Mouse (Mus musculus) intestine, embryonic 16.5 days (tissue): Measurements from ENCODE around the gene Med23. TPM values are rescaled to one million over a fixed set of nuclear protein-coding genes. Genes with fewer than 3 reads are reported as not detected.

ENCODE experiments used
- ATAC-seq: fragments of 200-750 bp; cut with Nextera tagmentation; 2 replicates; pipeline ENCODE4 v1.8.0; 2017; ENCODE audit warnings: moderate TSS enrichment, moderate library complexity
- H3K27ac ChIP-seq: fragments of 300-500 bp; sonication (generic); 2 replicates; pipeline ENCODE4 v1.5.1; 2014; ENCODE audit warnings: mild to moderate bottlenecking, low read length
- H3K27me3 ChIP-seq: fragments of 300-500 bp; sonication (generic); replicated peaks from 2 replicates; pipeline ENCODE4 v1.6.1; 2014; ENCODE audit warnings: low read length, control low read depth, mixed read lengths; ENCODE audit not compliant: control insufficient read depth, insufficient read depth
- H3K36me3 ChIP-seq: fragments of 300-500 bp; sonication (generic); 2 replicates; pipeline ENCODE4 v1.6.1; 2014; ENCODE audit warnings: low read length, control low read depth; ENCODE audit not compliant: control insufficient read depth, insufficient read depth
- H3K4me1 ChIP-seq: fragments of 300-500 bp; sonication (generic); 2 replicates; pipeline ENCODE4 v1.6.1; 2014; ENCODE audit warnings: low read length, control low read depth, mixed read lengths; ENCODE audit not compliant: control insufficient read depth, insufficient read depth
- H3K4me2 ChIP-seq: fragments of 300-500 bp; sonication (generic); 2 replicates; pipeline ENCODE4 v1.6.1; 2014; ENCODE audit warnings: low read depth, low read length, control low read depth
- H3K4me3 ChIP-seq: fragments of 300-500 bp; sonication (generic); 2 replicates; pipeline ENCODE4 v1.5.1; 2014; ENCODE audit warnings: mild to moderate bottlenecking, low read length
- H3K9ac ChIP-seq: fragments of 300-500 bp; sonication (generic); 2 replicates; pipeline ENCODE4 v1.6.1; 2014; ENCODE audit warnings: low read depth, low read length
- H3K9me3 ChIP-seq: fragments of 300-500 bp; sonication (generic); 2 replicates; pipeline ENCODE4 v1.6.1; 2016; ENCODE audit warnings: low read length, control low read depth; ENCODE audit not compliant: control insufficient read depth
- WGBS: fragments of 180-500 bp; shearing (Covaris S2); extraction: QIAGEN DNeasy Blood & Tissue Kit; methylation state at CpG from one replicate; pipeline ENCODE4 v1.1.7; 2014; 5-methylcytosine and 5-hydroxymethylcytosine counted together
- polyA plus RNA-seq: library from polyadenylated mRNA; unstranded; fragments of >200 nt; fragmentation: Nextera tagmentation; extraction: Ambion mirVana; gene quantifications from 2 replicates; pipeline ENCODE4 v1.2.1, GENCODE M21; 2015

Gene Med23
- polyA plus RNA-seq, 1 experiment from 2014 or later, result 14.6 TPM

- ATAC-seq, result no peak
- 89% methylated on average over 1 of the region's 1 CpGs for WGBS
These were observed 27.1 kb upstream of the Med23 start, which contains the start of gene Enpp3 for GRCm38 (mm10) chr10:24842676-24843075. Gene Enpp3 (minus strand): TSS chr10:24842823.

GRCm38 (mm10) chr10:24863146-24863545 is 6.6 kb upstream of the Med23 start:
- no peak for ATAC-seq
- WGBS, result 69% methylated on average over 2 of the region's 2 CpGs
- no peaks in the 10 kb centered on the region for H3K27me3 ChIP-seq
- H3K4me1 ChIP-seq, result no peaks in the 10 kb centered on the region
- no peak overlapping the region for H3K4me2 ChIP-seq
- no peaks in the 10 kb centered on the region for H3K9me3 ChIP-seq
- no peaks in the 10 kb centered on the region for H3K36me3 ChIP-seq
- H3K9ac ChIP-seq, result no peak overlapping the region
- no peak overlapping the region for H3K4me3 ChIP-seq
- H3K27ac ChIP-seq, result no peak overlapping the region

More at GRCm38 (mm10) chr10:24842676-24843075, 27.1 kb upstream of the Med23 start, which contains the start of gene Enpp3:
- Histone ChIP-seq H3K27me3 (no peaks in the 10 kb centered on the region), H3K27ac (no peak within 1 kb of the TSS), H3K4me3 (no peak within 1 kb of the TSS), H3K9me3 (no peaks in the 10 kb centered on the region), H3K4me1 (no peaks in the 10 kb centered on the region), H3K4me2 (no peak within 1 kb of the TSS), H3K9ac (no peak within 1 kb of the TSS), H3K36me3 (no peaks in the 10 kb centered on the region)

GRCm38 (mm10) chr10:24864434-24864833 is 5.4 kb upstream of the Med23 start:
- H3K9ac ChIP-seq, result no peak overlapping the region
- 70% methylated on average over 6 of the region's 6 CpGs for WGBS
- H3K9me3 ChIP-seq, result no peaks in the 10 kb centered on the region
- H3K27ac ChIP-seq, result no peak overlapping the region
- no peak overlapping the region for H3K4me2 ChIP-seq
- H3K4me1 ChIP-seq, result no peaks in the 10 kb centered on the region
- ATAC-seq, result no peak
- H3K4me3 ChIP-seq, result no peak overlapping the region
- no peaks in the 10 kb centered on the region for H3K36me3 ChIP-seq
- no peaks in the 10 kb centered on the region for H3K27me3 ChIP-seq

- Histone ChIP-seq H3K9ac (no peak overlapping the region), H3K4me1 (no peaks in the 10 kb centered on the region), H3K27ac (no peak overlapping the region), H3K27me3 (no peaks in the 10 kb centered on the region), H3K4me2 (no peak overlapping the region), H3K4me3 (no peak overlapping the region), H3K36me3 (0 out of 2 replicates have a peak, but pooled peaks cover 6% of the 10 kb centered on the region), H3K9me3 (no peaks in the 10 kb centered on the region)
- 82% methylated on average over 4 of the region's 4 CpGs for WGBS
- ATAC-seq, result no peak
These were observed 3.8 kb downstream of the Med23 start for GRCm38 (mm10) chr10:24873624-24874023.

GRCm38 (mm10) chr10:24886008-24886407 is 16.2 kb downstream of the Med23 start:
- Histone ChIP-seq H3K36me3 (peaks cover 3% of the 10 kb centered on the region; the same call in 1 of the 2 replicates), H3K27me3 (no peaks in the 10 kb centered on the region), H3K4me1 (no peaks in the 10 kb centered on the region), H3K9me3 (no peaks in the 10 kb centered on the region), H3K4me3 (no peak overlapping the region), H3K4me2 (no peak overlapping the region), H3K9ac (no peak overlapping the region), H3K27ac (no peak overlapping the region)
- WGBS, result 82% methylated on average over 9 of the region's 9 CpGs
- no peak for ATAC-seq

GRCm38 (mm10) chr10:24888343-24888742 is 18.6 kb downstream of the Med23 start:
- H3K4me1 ChIP-seq, result no peaks in the 10 kb centered on the region
- 95% methylated on average over 7 of the region's 7 CpGs for WGBS
- no peak overlapping the region for H3K9ac ChIP-seq
- no peak overlapping the region for H3K27ac ChIP-seq
- ATAC-seq, result no peak
- 0 out of 2 replicates have a peak, but pooled peaks cover 3% of the 10 kb centered on the region for H3K36me3 ChIP-seq
- no peaks in the 10 kb centered on the region for H3K9me3 ChIP-seq
- no peaks in the 10 kb centered on the region for H3K27me3 ChIP-seq
- no peak overlapping the region for H3K4me2 ChIP-seq
- no peak overlapping the region for H3K4me3 ChIP-seq

- Histone ChIP-seq H3K27me3 (no peaks in the 10 kb centered on the region), H3K9me3 (no peaks in the 10 kb centered on the region), H3K4me1 (no peaks in the 10 kb centered on the region), H3K36me3 (peaks cover 6% of the 10 kb centered on the region), H3K4me3 (no peak overlapping the region), H3K9ac (no peak overlapping the region), H3K4me2 (no peak overlapping the region), H3K27ac (no peak overlapping the region)
- ATAC-seq, result 0 out of 2 replicates have a peak, but pooled peaks have one; percentile 42
- WGBS, result 81% methylated on average over 8 of the region's 8 CpGs
These were observed 26.1 kb downstream of the Med23 start for GRCm38 (mm10) chr10:24895927-24896326.

- 85% methylated on average over 10 of the region's 10 CpGs for WGBS
- Histone ChIP-seq H3K9me3 (no peaks in the 10 kb centered on the region), H3K4me1 (no peaks in the 10 kb centered on the region), H3K4me2 (no peak overlapping the region), H3K27me3 (no peaks in the 10 kb centered on the region), H3K9ac (no peak overlapping the region), H3K36me3 (peaks cover 21% of the 10 kb centered on the region), H3K27ac (no peak overlapping the region), H3K4me3 (no peak overlapping the region)
- peak; percentile 59; the same call in 1 of the 2 replicates for ATAC-seq
These were observed 35.8 kb downstream of the Med23 start for GRCm38 (mm10) chr10:24905627-24906026.

- no peaks in the 10 kb centered on the region for H3K4me1 ChIP-seq
- H3K27ac ChIP-seq, result no peak overlapping the region
- H3K9me3 ChIP-seq, result no peaks in the 10 kb centered on the region
- no peaks in the 10 kb centered on the region for H3K27me3 ChIP-seq
- no peak overlapping the region for H3K9ac ChIP-seq
- 86% methylated on average over 8 of the region's 8 CpGs for WGBS
- peaks cover 21% of the 10 kb centered on the region for H3K36me3 ChIP-seq
- ATAC-seq, result no peak
- H3K4me2 ChIP-seq, result no peak overlapping the region
- H3K4me3 ChIP-seq, result no peak overlapping the region
These were observed 41.4 kb downstream of the Med23 start for GRCm38 (mm10) chr10:24911199-24911598.

GRCm38 (mm10) chr10:24912576-24912975 is 42.8 kb downstream of the Med23 start:
- Histone ChIP-seq H3K4me3 (no peak overlapping the region), H3K36me3 (peaks cover 21% of the 10 kb centered on the region), H3K4me1 (no peaks in the 10 kb centered on the region), H3K27me3 (no peaks in the 10 kb centered on the region), H3K4me2 (no peak overlapping the region), H3K9me3 (no peaks in the 10 kb centered on the region), H3K9ac (no peak overlapping the region), H3K27ac (no peak overlapping the region)
- 92% methylated on average over 14 of the region's 14 CpGs for WGBS
- ATAC-seq, result no peak
